Mouse (Mus musculus) cortical plate, adult 2 months (tissue): ENCODE measurements around the gene Kcnk1.

Experiments used
- CTCF ChIP-seq: fragments of 200-500 bp; IDR thresholded peaks from 2 replicates; pipeline ENCODE4 v1.5.1; 2011; ENCODE audit warnings: mild to moderate bottlenecking, control low read depth, low read length; ENCODE audit not compliant: insufficient read depth; ENCODE audit errors: extremely low read depth
- POLR2A ChIP-seq: fragments of 200-500 bp; IDR thresholded peaks from 2 replicates; pipeline ENCODE4 v1.6.1; 2011; ENCODE audit warnings: mild to moderate bottlenecking, low read length, control low read depth; ENCODE audit not compliant: insufficient read depth; ENCODE audit errors: extremely low read depth

DNA sequence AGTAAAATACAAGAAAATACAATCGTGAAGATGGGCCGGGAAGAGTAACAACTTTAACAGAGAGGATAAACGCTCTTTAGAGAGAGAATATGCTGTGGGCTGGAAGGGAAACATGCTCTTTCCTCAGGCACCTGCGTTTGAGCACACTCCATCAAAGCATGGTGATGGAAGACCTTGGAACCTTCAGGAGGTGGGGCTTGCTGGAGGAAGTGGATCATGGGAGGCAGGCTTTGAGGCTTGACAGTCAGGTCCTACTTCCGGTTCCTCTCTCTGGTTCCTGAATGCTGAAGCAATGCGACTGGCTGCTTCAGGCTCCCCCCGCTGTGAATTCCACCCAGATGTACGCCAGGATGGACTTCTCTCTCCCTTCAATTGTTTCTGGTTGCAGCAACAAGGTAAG is 34.9 kb upstream of the Kcnk1 start:
- TF ChIP-seq CTCF: no peak
- TF ChIP-seq POLR2A: 0 out of 2 replicates have a peak, but pooled peaks have one; percentile 34
